ENCODE assay signal across 20 mouse cellular contexts in genomic region chr4:132904071-132904470, GRCm38 (mm10). TPM values are rescaled to one million over a fixed set of nuclear protein-coding genes. Genes with fewer than 3 reads are reported as not detected.
DNase-seq lines count a peak whose midpoint lies in the region; ATAC-seq and TF ChIP-seq lines count a peak whose summit lies in the region.
"Had no signal": no experiment of that assay in that cellular context is flagged by ENCODE, and none has a peak within 500 bp of the region (broad histone marks: within the 10 kb centered on the region; RNA-seq: fewer than 3 reads in every experiment).

No protein-coding gene starts in this region.

- TF ChIP-seq CTCF in liver, adult 2 months (IDR thresholded peaks at IDR 0.05; ENCODE audit: low read depth, low read length): no peak
- no peak for TF ChIP-seq CTCF in stomach, postnatal 0 days (IDR thresholded peaks at IDR 0.05; ENCODE audit: low read depth)

- no peaks in the 10 kb centered on the region for H3K9me3 ChIP-seq in hindbrain, embryonic 16.5 days (ENCODE audit: control insufficient read depth, low read length)
- H3K9me3 ChIP-seq in hindbrain, embryonic 13.5 days: no peaks in the 10 kb centered on the region
- no peaks in the 10 kb centered on the region for H3K9me3 ChIP-seq in liver, embryonic 11.5 days (ENCODE audit: control insufficient read depth, low read length)
- no peaks in the 10 kb centered on the region for H3K9me3 ChIP-seq in stomach, embryonic 16.5 days (replicated peaks; ENCODE audit: control insufficient read depth, low read length)
- H3K9me3 ChIP-seq in stomach, postnatal 0 days (ENCODE audit: control insufficient read depth, low read length): no peaks in the 10 kb centered on the region
- H3K9me3 ChIP-seq: embryonic facial prominence, embryonic 15.5 days; forebrain, embryonic 10.5 days; liver, embryonic 12.5 days; midbrain, embryonic 13.5 days had no signal

- no peak for DNase-seq in liver, adult 2 months (ENCODE audit: extremely low read depth, low read depth, low spot score)
- DNase-seq in liver, embryonic 11.5 days (ENCODE audit: low spot score): no peak
- no peak for DNase-seq in stomach, postnatal 0 days (ENCODE audit: low spot score)
- DNase-seq in thymus, postnatal 36 days: no peak
- DNase-seq: cerebellum, adult 9-11 months; gastrocnemius, postnatal 10 days; retina, postnatal 1 day; right cerebral cortex, postnatal 4 days; thymus, adult 18-20 months had no signal

- WGBS in hindbrain, embryonic 16.5 days: 94% methylated on average over 2 of the region's 2 CpGs
- 87% methylated on average over 2 of the region's 2 CpGs for WGBS in hindbrain, embryonic 13.5 days
- WGBS in liver, adult 2 months: 73% methylated on average over 2 of the region's 2 CpGs
- WGBS in liver, embryonic 11.5 days: 71% methylated on average over 2 of the region's 2 CpGs
- WGBS in stomach, embryonic 16.5 days: 77% methylated on average over 2 of the region's 2 CpGs
- WGBS in stomach, postnatal 0 days: 80% methylated on average over 2 of the region's 2 CpGs

- no peak for TF ChIP-seq EP300 in stomach, postnatal 0 days (optimal IDR thresholded peaks at IDR 0.05)

- ATAC-seq in hindbrain, embryonic 16.5 days: no peak
- ATAC-seq in hindbrain, embryonic 13.5 days (ENCODE audit: low FRiP score): no peak
- no peak for ATAC-seq in liver, embryonic 11.5 days (replicated peaks; ENCODE audit: low FRiP score)
- no peak for ATAC-seq in stomach, embryonic 16.5 days (ENCODE audit: insufficient read depth, low FRiP score)
- no peak for ATAC-seq in stomach, postnatal 0 days (ENCODE audit: low FRiP score, low TSS enrichment)
- ATAC-seq: activated CD4-positive, CD25-positive, alpha-beta regulatory T cell, adult 4 months; liver, embryonic 12.5 days; midbrain, embryonic 13.5 days; Patski had no signal

- H3K27ac ChIP-seq in hindbrain, embryonic 16.5 days (ENCODE audit: low read depth, low read length): peak overlapping the region; percentile 34; the same call in 1 of the 2 replicates
- no peak overlapping the region for H3K27ac ChIP-seq in hindbrain, embryonic 13.5 days
- H3K27ac ChIP-seq in liver, adult 2 months (replicated peaks; ENCODE audit: insufficient read depth, low read depth, low read length): peak overlapping the region; percentile 50; the same call in 1 of the 2 replicates
- H3K27ac ChIP-seq in liver, embryonic 11.5 days (ENCODE audit: low read depth, low read length): no peak overlapping the region
- 0 out of 2 replicates have a peak overlapping the region, but pooled peaks have one; percentile 12 for H3K27ac ChIP-seq in stomach, embryonic 16.5 days (ENCODE audit: low read length)
- no peak overlapping the region; the same call in 1 of the 2 replicates for H3K27ac ChIP-seq in stomach, postnatal 0 days (replicated peaks)
- H3K27ac ChIP-seq: embryonic facial prominence, embryonic 15.5 days; forebrain, embryonic 10.5 days; liver, embryonic 12.5 days; macrophage; midbrain, embryonic 13.5 days had no signal

- TF ChIP-seq POLR2A in liver, adult 2 months (IDR thresholded peaks at IDR 0.05; ENCODE audit: extremely low read depth, insufficient read depth, low read length): no peak

- peaks cover 38% of the 10 kb centered on the region for H3K36me3 ChIP-seq in hindbrain, embryonic 16.5 days (ENCODE audit: control insufficient read depth, insufficient read depth, low read length)
- H3K36me3 ChIP-seq in hindbrain, embryonic 13.5 days: peaks cover 82% of the 10 kb centered on the region
- peaks cover 33% of the 10 kb centered on the region for H3K36me3 ChIP-seq in liver, adult 2 months (ENCODE audit: control insufficient read depth, insufficient read depth, low read length)
- peaks cover 17% of the 10 kb centered on the region for H3K36me3 ChIP-seq in liver, embryonic 11.5 days (ENCODE audit: control insufficient read depth, insufficient read depth, low read length)
- peaks cover 18% of the 10 kb centered on the region; the same call in 1 of the 2 replicates for H3K36me3 ChIP-seq in stomach, embryonic 16.5 days (ENCODE audit: control insufficient read depth, insufficient read depth, low read length)
- peaks cover 24% of the 10 kb centered on the region for H3K36me3 ChIP-seq in stomach, postnatal 0 days (ENCODE audit: control insufficient read depth, insufficient read depth, low read length)

- no peak overlapping the region for H3K4me2 ChIP-seq in hindbrain, embryonic 16.5 days (ENCODE audit: low read length)
- H3K4me2 ChIP-seq in hindbrain, embryonic 13.5 days: no peak overlapping the region
- no peak overlapping the region for H3K4me2 ChIP-seq in liver, embryonic 11.5 days
- H3K4me2 ChIP-seq in stomach, embryonic 16.5 days (ENCODE audit: low read depth, low read length): no peak overlapping the region
- H3K4me2 ChIP-seq in stomach, postnatal 0 days (replicated peaks; ENCODE audit: low read depth): no peak overlapping the region
- H3K4me2 ChIP-seq: embryonic facial prominence, embryonic 15.5 days; liver, embryonic 12.5 days; midbrain, embryonic 13.5 days had no signal

- no peak overlapping the region for H3K9ac ChIP-seq in hindbrain, embryonic 16.5 days (ENCODE audit: low read depth, low read length)
- H3K9ac ChIP-seq in hindbrain, embryonic 13.5 days: no peak overlapping the region
- H3K9ac ChIP-seq in liver, adult 2 months (ENCODE audit: low read depth, low read length): no peak overlapping the region
- no peak overlapping the region for H3K9ac ChIP-seq in liver, embryonic 11.5 days (ENCODE audit: low read depth, low read length)
- no peak overlapping the region for H3K9ac ChIP-seq in stomach, embryonic 16.5 days (ENCODE audit: low read length)
- no peak overlapping the region for H3K9ac ChIP-seq in stomach, postnatal 0 days (ENCODE audit: low read length)
- H3K9ac ChIP-seq: embryonic facial prominence, embryonic 15.5 days; liver, embryonic 12.5 days; midbrain, embryonic 13.5 days had no signal

- H3K4me1 ChIP-seq in hindbrain, embryonic 16.5 days (ENCODE audit: control insufficient read depth, insufficient read depth, low read depth, low read length): no peaks in the 10 kb centered on the region
- no peaks in the 10 kb centered on the region for H3K4me1 ChIP-seq in hindbrain, embryonic 13.5 days (replicated peaks)
- H3K4me1 ChIP-seq in liver, adult 2 months (ENCODE audit: control insufficient read depth, insufficient read depth, low read length): peaks cover 9% of the 10 kb centered on the region; the same call in 1 of the 2 replicates
- no peaks in the 10 kb centered on the region for H3K4me1 ChIP-seq in liver, embryonic 11.5 days (replicated peaks; ENCODE audit: control insufficient read depth, insufficient read depth, low read length)
- no peaks in the 10 kb centered on the region for H3K4me1 ChIP-seq in stomach, embryonic 16.5 days (ENCODE audit: control insufficient read depth, insufficient read depth, low read length)
- H3K4me1 ChIP-seq in stomach, postnatal 0 days (replicated peaks; ENCODE audit: control insufficient read depth, insufficient read depth): no peaks in the 10 kb centered on the region
- H3K4me1 ChIP-seq: embryonic facial prominence, embryonic 15.5 days; forebrain, embryonic 10.5 days; midbrain, embryonic 13.5 days had no signal

- no peak overlapping the region for H3K4me3 ChIP-seq in hindbrain, embryonic 16.5 days (ENCODE audit: low read length)
- H3K4me3 ChIP-seq in hindbrain, embryonic 13.5 days: no peak overlapping the region
- no peak overlapping the region for H3K4me3 ChIP-seq in liver, adult 2 months (ENCODE audit: insufficient read depth, low read depth, low read length)
- H3K4me3 ChIP-seq in liver, embryonic 11.5 days (ENCODE audit: low read depth, low read length): no peak overlapping the region
- H3K4me3 ChIP-seq in stomach, embryonic 16.5 days (replicated peaks; ENCODE audit: low read length): no peak overlapping the region
- no peak overlapping the region for H3K4me3 ChIP-seq in stomach, postnatal 0 days (ENCODE audit: low read depth, low read length)
- H3K4me3 ChIP-seq: embryonic facial prominence, embryonic 15.5 days; forebrain, embryonic 10.5 days; liver, embryonic 12.5 days; midbrain, embryonic 13.5 days; myocyte had no signal

- H3K27me3 ChIP-seq in hindbrain, embryonic 16.5 days (replicated peaks; ENCODE audit: control insufficient read depth, insufficient read depth, low read length): no peaks in the 10 kb centered on the region
- no peaks in the 10 kb centered on the region for H3K27me3 ChIP-seq in hindbrain, embryonic 13.5 days
- H3K27me3 ChIP-seq in liver, adult 2 months (ENCODE audit: control insufficient read depth, insufficient read depth, low read length): no peaks in the 10 kb centered on the region
- H3K27me3 ChIP-seq in liver, embryonic 11.5 days (replicated peaks; ENCODE audit: control insufficient read depth, insufficient read depth, low read length): no peaks in the 10 kb centered on the region
- H3K27me3 ChIP-seq in stomach, embryonic 16.5 days (ENCODE audit: control insufficient read depth, insufficient read depth, low read length): no peaks in the 10 kb centered on the region
- H3K27me3 ChIP-seq in stomach, postnatal 0 days (ENCODE audit: control insufficient read depth, insufficient read depth, low read length): no peaks in the 10 kb centered on the region
- H3K27me3 ChIP-seq: embryonic facial prominence, embryonic 15.5 days; liver, embryonic 12.5 days; midbrain, embryonic 13.5 days; Patski had no signal

- H3K79me2 ChIP-seq in liver, adult 2 months (ENCODE audit: control insufficient read depth, insufficient read depth, low read length): no peaks in the 10 kb centered on the region

RNA-seq across cellular contexts. Expression of gene Fam76a, which starts 18.3 kb away (rescaled TPM):
- 33.5 and 40.6 TPM in 2 replicates for polyA plus RNA-seq in hindbrain, embryonic 16.5 days (2015; fragmentation: Nextera tagmentation; extraction: Ambion mirVana)
- 38.7 and 38.9 TPM in 2 replicates for polyA plus RNA-seq in hindbrain, embryonic 13.5 days (2015; fragmentation: Nextera tagmentation; extraction: Ambion mirVana)
- 11.3 and 11.6 TPM in 2 replicates for total RNA-seq in liver, adult 2 months (2014; rRNA removed)
- polyA plus RNA-seq in liver, adult 2 months (2012; rRNA removed): 4.9 and 5.8 TPM in 2 replicates
- 27.8 and 32.2 TPM in 2 replicates for polyA plus RNA-seq in liver, embryonic 11.5 days (2014; fragmentation: Nextera tagmentation; extraction: Ambion mirVana)
- 31.9 and 34.0 TPM in 2 replicates for polyA plus RNA-seq in stomach, embryonic 16.5 days (2015; fragmentation: Nextera tagmentation; extraction: Ambion mirVana)
- 33.3 and 34.3 TPM in 2 replicates for polyA plus RNA-seq in stomach, postnatal 0 days (2015; fragmentation: Nextera tagmentation; extraction: Ambion mirVana)

RNA-seq across cellular contexts. Expression of gene Stx12, which starts 19.8 kb away (rescaled TPM):
- polyA plus RNA-seq in hindbrain, embryonic 16.5 days (2015; fragmentation: Nextera tagmentation; extraction: Ambion mirVana): 151 and 156 TPM in 2 replicates
- 141 and 144 TPM in 2 replicates for polyA plus RNA-seq in hindbrain, embryonic 13.5 days (2015; fragmentation: Nextera tagmentation; extraction: Ambion mirVana)
- 13.6 and 15.2 TPM in 2 replicates for total RNA-seq in liver, adult 2 months (2014; rRNA removed)
- polyA plus RNA-seq in liver, adult 2 months (2012; rRNA removed): 5.7 and 6.9 TPM in 2 replicates
- 33.1 and 34.9 TPM in 2 replicates for polyA plus RNA-seq in liver, embryonic 11.5 days (2014; fragmentation: Nextera tagmentation; extraction: Ambion mirVana)
- 59.6 and 62.7 TPM in 2 replicates for polyA plus RNA-seq in stomach, embryonic 16.5 days (2015; fragmentation: Nextera tagmentation; extraction: Ambion mirVana)
- polyA plus RNA-seq in stomach, postnatal 0 days (2015; fragmentation: Nextera tagmentation; extraction: Ambion mirVana): 56.4 and 56.7 TPM in 2 replicates

Comparison
In these comparisons a context has a peak if more than half of its experiments do, and no peak if none do; other contexts are left out.
1. H3K27ac ChIP-seq: peak in hindbrain, embryonic 16.5 days (single experiment), liver, adult 2 months (single experiment) and stomach, embryonic 16.5 days (single experiment); none in hindbrain, embryonic 13.5 days (single experiment), liver, embryonic 11.5 days (single experiment) and stomach, postnatal 0 days (single experiment).